Mouse (Mus musculus): ENCODE results near the gene Bola2.
"Not testable (repeated sequence)": the region's sequence is repeated elsewhere in the genome, so short reads cannot be mapped to it uniquely, and the experiment has no call there.

The Bola2 gene

GRCm38 (mm10) chr7:126708175-126708952, 13.2 kb downstream of the Bola2 start:
- DNase-seq (ENCODE audit: low read depth) = no peak

- DNase-seq (ENCODE audit: low read depth) = no peak
Observed at GRCm38 (mm10) chr7:126710266-126710665, 15.1 kb downstream of the Bola2 start.

GRCm38 (mm10) chr7:126711910-126712309, 16.7 kb downstream of the Bola2 start:
- DNase-seq (ENCODE audit: low read depth) = no peak

- DNase-seq (ENCODE audit: low read depth) = no peak
Observed at GRCm38 (mm10) chr7:126715679-126716078, 20.5 kb downstream of the Bola2 start.

GRCm38 (mm10) chr7:126717566-126717965, 22.4 kb downstream of the Bola2 start:
- no peak for DNase-seq (ENCODE audit: low read depth)

GRCm38 (mm10) chr7:126718787-126719337, 23.7 kb downstream of the Bola2 start:
- DNase-seq (ENCODE audit: low read depth) = no peak

- DNase-seq (ENCODE audit: low read depth) = no peak
Observed at GRCm38 (mm10) chr7:126721635-126722034, 26.4 kb downstream of the Bola2 start.

GRCm38 (mm10) chr7:126725077-126725476, 29.9 kb downstream of the Bola2 start:
- DNase-seq (ENCODE audit: low read depth) = no peak

GRCm38 (mm10) chr7:126725667-126726066, 30.5 kb downstream of the Bola2 start:
- DNase-seq (ENCODE audit: low read depth) = no peak

- DNase-seq (ENCODE audit: low read depth) = not testable (repeated sequence)
Observed at GRCm38 (mm10) chr7:126730256-126730789, 35.1 kb downstream of the Bola2 start.

- no peak for DNase-seq (ENCODE audit: low read depth)
Observed at GRCm38 (mm10) chr7:126736122-126736521, 40.9 kb downstream of the Bola2 start.

GRCm38 (mm10) chr7:126739551-126739950, 44.4 kb downstream of the Bola2 start:
- no peak for DNase-seq (ENCODE audit: low read depth)

- no peak for DNase-seq (ENCODE audit: low read depth)
Observed at GRCm38 (mm10) chr7:126740132-126740735, 45.0 kb downstream of the Bola2 start.

GRCm38 (mm10) chr7:126740977-126741376, 45.8 kb downstream of the Bola2 start:
- DNase-seq (ENCODE audit: low read depth) = no peak

GRCm38 (mm10) chr7:126741452-126741851, 46.3 kb downstream of the Bola2 start:
- DNase-seq (ENCODE audit: low read depth) = no peak

- DNase-seq (ENCODE audit: low read depth) = no peak
Observed at GRCm38 (mm10) chr7:126741964-126742482, 46.8 kb downstream of the Bola2 start.

- no peak for DNase-seq (ENCODE audit: low read depth)
Observed at GRCm38 (mm10) chr7:126746066-126746465, 50.9 kb downstream of the Bola2 start.

- no peak for DNase-seq (ENCODE audit: low read depth)
Observed at GRCm38 (mm10) chr7:126746798-126747197, 51.6 kb downstream of the Bola2 start.

- no peak for DNase-seq (ENCODE audit: low read depth)
Observed at GRCm38 (mm10) chr7:126748824-126749223, 53.6 kb downstream of the Bola2 start.
